Mouse (Mus musculus): ENCODE results near the gene Lxn. TPM values are rescaled to one million over a fixed set of nuclear protein-coding genes. Genes with fewer than 3 reads are reported as not detected.

Gene Lxn
- polyA plus RNA-seq, 1 experiment from 2014 or later = 237 TPM

DNA sequence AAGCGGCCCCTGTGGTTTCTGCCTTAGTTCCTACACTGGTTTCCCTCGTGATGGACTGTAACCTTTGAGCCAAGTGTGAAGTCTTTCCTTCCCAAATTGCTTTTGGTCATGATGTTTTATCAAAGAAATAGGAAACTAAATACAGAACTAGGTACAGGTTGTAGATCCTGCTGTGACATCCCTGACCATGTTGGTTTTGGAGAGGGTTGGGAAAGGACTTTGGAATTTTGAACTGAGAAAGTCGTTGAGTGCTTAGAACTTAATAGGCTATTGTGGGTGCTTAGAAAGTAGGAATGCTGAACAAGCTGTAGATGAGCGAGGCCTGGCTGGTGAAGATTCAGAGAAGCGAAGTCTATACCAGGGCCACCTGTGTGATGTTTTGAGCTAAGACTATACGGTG is 29.7 kb downstream of the Lxn start:
- Histone ChIP-seq H3K4me3 (replicated peaks; ENCODE audit: low read depth, low read length) (no peak overlapping the region), H3K9ac (replicated peaks; ENCODE audit: low read length) (no peak overlapping the region), H3K27me3 (ENCODE audit: control insufficient read depth, insufficient read depth, low read length) (no peaks in the 10 kb centered on the region), H3K4me1 (ENCODE audit: control insufficient read depth, insufficient read depth, low read length) (peaks cover 7% of the 10 kb centered on the region), H3K27ac (replicated peaks; ENCODE audit: low read depth, low read length) (no peak overlapping the region), H3K9me3 (ENCODE audit: control insufficient read depth, low read length) (no peaks in the 10 kb centered on the region), H3K36me3 (ENCODE audit: control insufficient read depth, insufficient read depth, low read length) (peaks cover 62% of the 10 kb centered on the region), H3K4me2 (ENCODE audit: low read length) (no peak overlapping the region)
- WGBS = 94% methylated on average over 6 of the region's 6 CpGs
- ATAC-seq (ENCODE audit: low FRiP score, low TSS enrichment) (no peak), DNase-seq (no peak)

DNA sequence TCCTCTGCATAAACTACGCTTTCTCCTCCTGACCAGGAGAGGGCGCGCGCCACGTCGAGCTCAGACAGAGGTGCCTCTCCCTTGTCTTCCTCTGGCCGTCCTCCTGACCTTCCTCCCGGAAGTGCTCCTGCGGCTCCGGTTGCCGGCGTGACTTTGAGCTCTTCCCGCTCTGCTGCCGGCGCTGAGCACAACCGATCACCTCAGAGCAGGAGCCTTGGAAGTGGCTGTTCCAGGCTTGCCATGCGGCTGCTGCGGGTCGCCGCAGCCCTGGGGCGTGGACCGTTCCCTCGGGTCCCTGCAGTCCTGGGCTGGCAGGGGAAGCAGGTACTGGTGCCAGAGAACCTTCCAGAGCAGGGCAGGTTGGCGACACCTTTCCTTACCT is 33.7 kb downstream of the Lxn start, which contains the start of gene Gfm1:
Gene Gfm1 (plus strand): TSS at position 98 of the 382 bp plus-strand sequence.
- Histone ChIP-seq H3K27ac (replicated peaks; ENCODE audit: low read depth, low read length) (no peak within 1 kb of the TSS; the same call in 1 of the 2 replicates), H3K4me3 (replicated peaks; ENCODE audit: low read depth, low read length) (peak within 1 kb of the TSS; percentile 71), H3K4me1 (ENCODE audit: control insufficient read depth, insufficient read depth, low read length) (peaks cover 7% of the 10 kb centered on the region), H3K27me3 (ENCODE audit: control insufficient read depth, insufficient read depth, low read length) (no peaks in the 10 kb centered on the region), H3K36me3 (ENCODE audit: control insufficient read depth, insufficient read depth, low read length) (peaks cover 27% of the 10 kb centered on the region), H3K4me2 (ENCODE audit: low read length) (peak within 1 kb of the TSS; percentile 58), H3K9me3 (ENCODE audit: control insufficient read depth, low read length) (no peaks in the 10 kb centered on the region), H3K9ac (replicated peaks; ENCODE audit: low read length) (peak within 1 kb of the TSS; percentile 67)
- ATAC-seq (ENCODE audit: low FRiP score, low TSS enrichment) = peak; percentile 95
- WGBS = 1% methylated on average over 24 of the region's 24 CpGs
- DNase-seq = peak; percentile 94

DNA sequence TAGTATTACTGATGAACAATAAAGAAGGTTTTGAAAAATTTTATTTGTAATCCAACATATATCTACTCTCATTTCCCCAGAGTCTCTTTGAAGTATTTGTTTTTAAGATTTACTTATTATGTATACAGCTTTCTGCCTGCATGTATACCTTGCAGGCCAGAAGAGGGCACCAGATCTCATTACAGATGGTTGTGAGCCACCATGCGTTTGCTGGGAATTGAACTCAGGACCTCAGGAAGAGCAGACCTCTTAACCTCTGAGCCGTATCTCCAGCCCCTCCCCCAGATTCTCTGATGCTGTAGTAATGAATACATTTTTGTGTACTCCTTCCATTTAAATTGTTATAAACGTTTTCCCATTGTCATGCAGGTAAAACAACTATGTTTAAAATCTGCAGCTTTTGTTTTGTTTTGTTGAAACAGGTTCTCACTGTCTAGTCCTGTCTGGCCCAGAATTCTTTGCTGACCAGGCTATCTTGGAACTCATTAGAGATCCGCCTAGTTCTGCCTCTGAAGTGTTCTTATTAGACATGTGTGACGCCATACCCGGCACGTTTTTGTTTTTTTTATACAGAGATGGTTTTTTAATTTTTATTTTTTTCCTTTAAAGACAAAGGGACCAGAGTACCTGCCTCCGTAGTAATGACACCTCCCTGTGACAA is 34.3 kb downstream of the Lxn start:
- WGBS = 31% methylated on average over 8 of the region's 8 CpGs
- H3K9ac ChIP-seq (replicated peaks; ENCODE audit: low read length) = peak overlapping the region; percentile 36; the same call in 1 of the 2 replicates

More for the DNA sequence above, 34.3 kb downstream of the Lxn start:
- Histone ChIP-seq H3K36me3 (ENCODE audit: control insufficient read depth, insufficient read depth, low read length) (peaks cover 25% of the 10 kb centered on the region), H3K4me3 (replicated peaks; ENCODE audit: low read depth, low read length) (peak overlapping the region; percentile 71), H3K9me3 (ENCODE audit: control insufficient read depth, low read length) (no peaks in the 10 kb centered on the region), H3K4me1 (ENCODE audit: control insufficient read depth, insufficient read depth, low read length) (peaks cover 7% of the 10 kb centered on the region), H3K27me3 (ENCODE audit: control insufficient read depth, insufficient read depth, low read length) (no peaks in the 10 kb centered on the region), H3K4me2 (ENCODE audit: low read length) (peak overlapping the region; percentile 58), H3K27ac (replicated peaks; ENCODE audit: low read depth, low read length) (no peak overlapping the region)
- peak; percentile 71 for ATAC-seq (ENCODE audit: low FRiP score, low TSS enrichment)
- no peak for DNase-seq

Other genes with a start within 250 kb of the Lxn start
- gene Mlf1, start 89.8 kb downstream of the Lxn start, polyA plus RNA-seq (2014; fragmentation: Nextera tagmentation; extraction: Ambion mirVana) = 34.3 and 34.4 TPM in 2 replicates
- gene Gm17402, start 88.8 kb downstream of the Lxn start, polyA plus RNA-seq (2014; fragmentation: Nextera tagmentation; extraction: Ambion mirVana) = not detected in 2 replicates
- 26.1 and 34.3 TPM in 2 replicates for gene Gfm1, start 33.8 kb downstream of the Lxn start, polyA plus RNA-seq (2014; fragmentation: Nextera tagmentation; extraction: Ambion mirVana)
- 2.3 and 3.5 TPM in 2 replicates for gene Rarres1, start 51.6 kb upstream of the Lxn start, polyA plus RNA-seq (2014; fragmentation: Nextera tagmentation; extraction: Ambion mirVana)
- gene Mfsd1, start 118.8 kb upstream of the Lxn start, polyA plus RNA-seq (2014; fragmentation: Nextera tagmentation; extraction: Ambion mirVana) = 28.8 and 42.9 TPM in 2 replicates